Mouse (Mus musculus) bone marrow, adult 2 months (tissue): ENCODE measurements around the gene Tmem171. TPM values are rescaled to one million over a fixed set of nuclear protein-coding genes. Genes with fewer than 3 reads are reported as not detected.

ENCODE experiments used
- H3K27ac ChIP-seq: fragments of 200-500 bp; 2 replicates; pipeline ENCODE4 v1.5.1; 2012; ENCODE audit warnings: low read depth, mild to moderate bottlenecking, control low read depth, inconsistent platforms, low read length; ENCODE audit not compliant: control insufficient read depth, poor library complexity, insufficient read depth
- H3K4me1 ChIP-seq: fragments of 200-500 bp; 2 replicates; pipeline ENCODE4 v1.6.1; 2011; ENCODE audit warnings: low read length; ENCODE audit not compliant: control insufficient read depth, insufficient read depth
- H3K4me3 ChIP-seq: fragments of 200-500 bp; replicated peaks from 2 replicates; pipeline ENCODE3; 2011; ENCODE audit warnings: mild to moderate bottlenecking, low read depth, low read length, control low read depth; ENCODE audit not compliant: control insufficient read depth
- CTCF ChIP-seq: fragments of 200-500 bp; IDR thresholded peaks from 2 replicates; pipeline ENCODE4 v1.5.1; 2011; ENCODE audit warnings: low read length, control low read depth; ENCODE audit not compliant: control insufficient read depth, insufficient read depth
- POLR2A ChIP-seq: fragments of 200-500 bp; IDR thresholded peaks from 2 replicates; pipeline ENCODE4 v1.6.1; 2011; ENCODE audit warnings: low read depth, mild to moderate bottlenecking, control low read depth, low read length, borderline replicate concordance; ENCODE audit not compliant: control insufficient read depth
- WGBS: fragments of 180-500 bp; shearing (Covaris S2); methylation state at CpG from one replicate; pipeline ENCODE4 v1.1.7; 2018; 5-methylcytosine and 5-hydroxymethylcytosine counted together
- polyA plus RNA-seq: library from polyadenylated mRNA; stranded (reverse); fragments of >200 nt; gene quantifications from 2 replicates; pipeline ENCODE4 v1.2.4, GENCODE M21; 2011; ENCODE audit warnings: low replicate concordance; ENCODE audit not compliant: missing spikeins, insufficient read depth, insufficient read length

Tmem171 gene
- polyA plus RNA-seq, 1 experiment, result not detected

DNA sequence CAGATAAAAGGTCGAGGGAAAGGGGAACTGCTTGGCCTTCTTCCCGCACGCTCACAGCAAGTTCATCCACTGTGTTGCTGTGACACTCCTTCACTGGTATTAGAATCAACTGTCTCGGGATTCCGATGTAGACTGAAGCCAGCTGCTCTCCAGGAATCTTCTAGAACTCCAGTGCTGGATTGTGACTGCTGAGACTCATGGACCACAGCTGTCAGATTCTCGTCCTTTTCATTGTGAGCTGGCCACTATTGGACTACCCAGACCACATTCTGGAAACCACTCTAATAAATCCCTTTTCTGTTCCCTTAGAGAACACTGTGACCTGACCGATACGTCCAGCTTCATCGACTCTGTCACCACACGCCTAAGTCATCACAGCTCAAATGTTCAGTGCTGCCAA, 29.4 kb downstream of the Tmem171 start:
- H3K4me3 ChIP-seq, result no peak overlapping the region
- no peak for TF ChIP-seq CTCF
- TF ChIP-seq POLR2A, result no peak
- H3K27ac ChIP-seq, result no peak overlapping the region
- 78% methylated on average over 10 of the region's 10 CpGs for WGBS
- no peaks in the 10 kb centered on the region for H3K4me1 ChIP-seq

DNA sequence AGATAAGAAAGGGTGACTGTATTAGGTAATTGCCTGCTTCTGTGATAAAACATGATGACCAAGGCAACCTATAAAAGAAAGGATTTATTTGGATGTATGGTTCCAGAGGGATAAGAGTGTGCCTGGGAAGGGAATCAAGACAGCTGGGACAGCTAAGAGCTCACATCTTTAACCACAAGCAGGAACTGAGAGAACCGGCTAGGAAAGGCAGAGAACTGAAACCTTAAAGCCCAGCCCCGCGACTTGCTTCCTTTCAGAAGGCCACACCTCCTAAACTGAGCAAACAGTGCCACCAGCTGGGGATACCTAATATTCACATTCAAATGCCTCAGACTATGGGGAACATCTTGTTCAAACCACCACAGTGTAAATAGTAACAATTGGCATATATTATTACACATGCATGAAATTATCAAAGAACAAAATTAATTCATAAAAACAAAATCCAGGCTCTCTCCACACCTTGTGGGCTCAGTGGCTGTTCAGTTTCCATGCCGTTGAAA, 32.4 kb downstream of the Tmem171 start:
- TF ChIP-seq CTCF, result no peak
- no peak for TF ChIP-seq POLR2A
- Histone ChIP-seq H3K4me1 (no peaks in the 10 kb centered on the region), H3K4me3 (no peak overlapping the region), H3K27ac (no peak overlapping the region)
- 68% methylated on average over 4 of the region's 4 CpGs for WGBS

DNA sequence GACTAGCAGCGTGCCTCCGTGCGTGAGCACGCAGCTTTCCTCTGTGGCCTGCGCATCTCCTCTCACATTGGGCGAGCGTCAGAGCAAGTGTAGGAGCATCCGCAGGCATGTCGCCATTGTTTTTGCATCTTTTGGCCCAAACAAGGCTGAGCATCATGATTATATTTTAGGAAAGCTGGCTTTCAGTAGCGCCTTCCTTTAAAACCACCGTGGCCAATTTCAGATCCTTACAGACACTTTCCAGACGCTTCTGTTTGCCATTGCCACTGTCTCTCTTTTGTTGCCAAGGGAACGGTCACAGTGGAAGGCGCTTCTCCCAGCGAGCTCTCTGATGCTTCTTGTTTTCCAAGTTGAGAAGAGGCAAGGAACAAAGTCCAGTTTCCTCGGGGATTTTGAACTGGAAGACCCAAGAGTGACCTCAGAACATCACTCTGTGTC, 38.6 kb downstream of the Tmem171 start:
- WGBS, result 87% methylated on average over 16 of the region's 16 CpGs
- Histone ChIP-seq H3K27ac (no peak overlapping the region), H3K4me3 (no peak overlapping the region), H3K4me1 (no peaks in the 10 kb centered on the region; the same call in 1 of the 2 replicates)
- TF ChIP-seq POLR2A (no peak), CTCF (no peak)

DNA sequence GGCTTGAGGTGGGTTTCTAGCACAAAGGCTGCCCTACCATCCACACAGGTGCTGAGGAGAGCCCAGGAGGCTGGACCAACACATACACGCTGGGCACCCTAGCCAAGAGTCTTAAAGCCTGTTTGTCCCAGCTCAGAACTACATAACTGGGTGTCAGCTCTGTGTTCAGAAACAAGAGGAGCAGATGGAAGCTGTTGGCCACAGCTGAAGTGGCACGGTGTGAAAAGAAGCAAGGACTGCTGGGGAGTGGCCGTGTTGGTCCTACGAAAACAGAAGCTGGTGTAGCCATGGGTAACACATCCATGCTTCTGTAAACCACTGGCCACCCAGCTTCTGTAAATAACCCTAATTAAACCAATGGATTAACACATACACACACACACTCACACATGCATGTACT, 39.3 kb downstream of the Tmem171 start:
- no peak overlapping the region for H3K27ac ChIP-seq
- WGBS, result 81% methylated on average over 4 of the region's 4 CpGs
- no peak overlapping the region for H3K4me3 ChIP-seq
- no peak for TF ChIP-seq CTCF
- TF ChIP-seq POLR2A, result no peak
- no peaks in the 10 kb centered on the region; the same call in 1 of the 2 replicates for H3K4me1 ChIP-seq

DNA sequence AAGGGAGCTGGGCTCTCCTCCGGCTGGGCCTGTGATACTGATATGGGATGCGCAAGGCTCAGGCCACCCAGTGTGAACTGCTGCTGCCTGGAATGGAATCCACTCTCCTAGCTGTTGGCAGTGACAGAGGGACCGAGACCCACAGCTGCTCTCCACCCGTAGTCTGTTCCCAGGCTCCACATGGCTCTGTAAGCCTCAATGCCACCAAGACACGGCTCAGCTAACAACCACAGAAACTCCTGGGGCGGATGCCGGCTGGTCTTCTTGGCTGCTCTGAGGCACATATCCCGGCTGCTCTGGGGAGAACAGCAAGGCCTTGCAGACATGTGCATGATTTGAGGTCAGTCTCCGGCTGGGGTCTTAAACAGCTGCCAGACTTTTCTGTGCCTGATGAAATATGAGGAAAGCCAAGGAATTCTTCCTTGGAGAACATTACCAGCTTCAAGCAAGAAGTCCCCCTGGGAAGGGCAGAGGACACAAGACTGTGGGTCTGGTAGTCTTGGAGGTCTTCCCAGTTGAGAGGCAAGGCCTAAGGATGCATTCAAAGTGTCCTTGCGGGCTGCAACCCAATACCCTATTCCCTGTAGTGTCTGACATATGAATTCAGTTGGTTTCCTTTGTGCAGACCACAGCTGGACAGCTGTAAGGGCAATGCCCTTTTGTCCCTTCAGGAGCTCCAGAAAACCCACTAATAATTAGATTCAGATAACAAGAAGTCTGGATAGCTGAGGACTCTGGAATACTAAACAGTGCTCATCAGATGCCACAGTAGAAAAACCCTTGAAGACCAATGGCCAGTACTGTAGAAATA, 40.3 kb downstream of the Tmem171 start:
- no peak for TF ChIP-seq POLR2A
- TF ChIP-seq CTCF, result no peak
- no peak overlapping the region for H3K4me3 ChIP-seq
- H3K27ac ChIP-seq, result no peak overlapping the region
- no peaks in the 10 kb centered on the region; the same call in 1 of the 2 replicates for H3K4me1 ChIP-seq
- WGBS, result 84% methylated on average over 10 of the region's 10 CpGs

DNA sequence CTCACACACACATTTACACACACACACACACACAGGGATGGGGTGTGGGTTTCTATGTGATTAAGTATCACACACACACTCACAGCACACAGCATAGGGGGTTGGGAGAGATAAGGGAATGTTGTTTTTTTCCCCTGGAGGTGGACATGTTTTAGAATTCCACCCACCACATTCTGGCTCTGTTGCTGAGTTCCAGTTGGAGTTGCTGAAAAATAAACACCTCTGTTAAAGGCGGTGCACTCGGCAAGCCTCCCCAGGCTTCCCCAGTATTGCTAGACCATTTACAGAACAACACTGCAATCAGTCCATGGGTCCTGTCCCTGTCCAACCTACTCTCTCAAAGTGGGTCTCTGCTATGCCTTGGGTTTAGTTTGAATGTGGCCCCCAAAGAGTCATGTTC, 42.4 kb downstream of the Tmem171 start:
- WGBS, result 89% methylated on average over 2 of the region's 2 CpGs
- no peaks in the 10 kb centered on the region; the same call in 1 of the 2 replicates for H3K4me1 ChIP-seq
- TF ChIP-seq POLR2A (no peak), CTCF (no peak)
- no peak overlapping the region for H3K27ac ChIP-seq
- no peak overlapping the region for H3K4me3 ChIP-seq

DNA sequence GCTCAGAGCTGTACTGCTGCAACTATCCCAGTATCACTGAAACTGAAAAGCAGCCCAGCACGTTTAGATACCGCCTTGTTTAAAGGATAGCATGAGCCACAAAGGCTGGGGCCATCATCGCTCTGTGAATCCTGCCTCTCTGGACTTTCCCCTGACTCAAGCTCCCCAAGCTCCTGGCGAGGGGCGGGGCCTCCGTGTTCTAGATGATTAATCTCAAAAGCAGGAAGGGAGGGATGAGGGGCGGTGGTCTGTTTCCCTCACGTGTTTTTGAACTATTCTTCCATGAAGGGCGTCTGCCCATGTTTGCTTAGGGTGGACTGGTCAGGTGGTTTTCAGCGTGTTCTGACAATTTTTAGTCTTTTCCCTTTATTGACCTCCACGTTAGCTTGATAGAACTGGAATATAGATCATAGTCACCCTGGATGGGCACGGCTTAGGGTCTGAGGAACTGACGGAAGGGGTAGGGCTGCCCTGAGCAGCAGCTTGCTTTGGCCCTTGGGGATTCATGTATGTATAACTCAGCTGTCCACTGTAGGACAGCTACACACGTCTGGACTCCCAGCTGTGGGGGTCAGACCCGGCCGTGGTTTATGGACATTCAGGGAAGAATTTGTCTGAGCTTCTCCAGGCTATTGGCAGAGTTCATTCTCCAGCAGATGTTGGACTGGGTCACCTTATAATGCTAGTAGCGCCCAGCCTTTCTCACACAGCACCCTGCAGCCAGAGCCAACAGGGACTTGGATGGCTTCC, 43.2 kb downstream of the Tmem171 start:
- TF ChIP-seq CTCF (no peak), POLR2A (no peak)
- H3K27ac ChIP-seq, result no peak overlapping the region
- H3K4me1 ChIP-seq, result no peaks in the 10 kb centered on the region; the same call in 1 of the 2 replicates
- 63% methylated on average over 17 of the region's 17 CpGs for WGBS
- H3K4me3 ChIP-seq, result no peak overlapping the region

DNA sequence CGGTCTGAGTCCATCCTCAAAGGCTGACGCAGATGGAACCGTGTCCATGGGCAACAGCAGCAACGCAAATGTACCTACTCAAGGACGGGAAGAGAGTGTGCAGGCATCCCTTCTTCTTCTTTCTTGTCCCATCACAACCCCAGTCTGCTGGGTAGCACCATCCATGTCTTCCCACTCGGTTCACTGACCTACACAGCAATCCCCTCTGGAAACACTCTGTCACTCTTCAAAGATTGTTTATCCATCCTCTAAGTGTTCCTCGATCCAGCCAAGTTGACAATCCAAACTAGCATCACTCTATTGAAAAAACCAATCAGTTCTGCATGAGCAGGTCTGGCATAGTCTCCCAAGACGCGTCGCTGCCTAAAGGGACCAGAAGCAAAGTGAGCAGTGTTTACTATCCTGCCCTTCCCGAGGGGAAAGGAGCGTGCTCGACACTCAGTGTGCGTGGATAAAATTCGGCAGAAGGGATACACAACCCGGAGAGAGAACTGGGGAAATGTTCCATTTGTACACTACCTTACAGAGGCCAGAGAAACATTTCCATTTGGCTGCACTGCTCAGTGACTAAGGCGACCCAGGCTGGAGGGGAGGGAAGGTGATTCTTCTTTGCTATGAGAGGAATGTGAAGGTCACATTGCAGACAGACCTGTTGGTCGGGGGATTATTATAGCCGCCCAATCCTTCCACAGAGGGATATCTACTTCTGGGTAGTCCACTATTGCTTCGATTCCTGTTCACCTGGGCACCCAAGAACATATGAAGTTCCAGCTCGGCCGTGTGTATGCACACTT, 46.7 kb downstream of the Tmem171 start:
- H3K4me3 ChIP-seq, result no peak overlapping the region
- H3K4me1 ChIP-seq, result no peaks in the 10 kb centered on the region
- TF ChIP-seq POLR2A, result no peak
- 83% methylated on average over 22 of the region's 22 CpGs for WGBS
- no peak overlapping the region for H3K27ac ChIP-seq
